Mouse (Mus musculus) C2C12 (cell line): Measurements from ENCODE around the gene Ap3d1.

Source experiments
- CTCF ChIP-seq: IDR thresholded peaks from one replicate; pipeline ENCODE4 v1.5.1; 2011; ENCODE audit not compliant: control insufficient read depth, insufficient read depth, insufficient read length
- USF1 ChIP-seq: IDR thresholded peaks from one replicate; pipeline ENCODE4 v1.6.1; 2011; ENCODE audit warnings: low read depth, mild to moderate bottlenecking, control low read depth, moderate library complexity

- TF ChIP-seq CTCF (no peak), USF1 (no peak)
These were observed 9.2 kb upstream of the Ap3d1 start for GRCm38 (mm10) chr10:80751188-80751832.
